In the genomic region with DNA sequence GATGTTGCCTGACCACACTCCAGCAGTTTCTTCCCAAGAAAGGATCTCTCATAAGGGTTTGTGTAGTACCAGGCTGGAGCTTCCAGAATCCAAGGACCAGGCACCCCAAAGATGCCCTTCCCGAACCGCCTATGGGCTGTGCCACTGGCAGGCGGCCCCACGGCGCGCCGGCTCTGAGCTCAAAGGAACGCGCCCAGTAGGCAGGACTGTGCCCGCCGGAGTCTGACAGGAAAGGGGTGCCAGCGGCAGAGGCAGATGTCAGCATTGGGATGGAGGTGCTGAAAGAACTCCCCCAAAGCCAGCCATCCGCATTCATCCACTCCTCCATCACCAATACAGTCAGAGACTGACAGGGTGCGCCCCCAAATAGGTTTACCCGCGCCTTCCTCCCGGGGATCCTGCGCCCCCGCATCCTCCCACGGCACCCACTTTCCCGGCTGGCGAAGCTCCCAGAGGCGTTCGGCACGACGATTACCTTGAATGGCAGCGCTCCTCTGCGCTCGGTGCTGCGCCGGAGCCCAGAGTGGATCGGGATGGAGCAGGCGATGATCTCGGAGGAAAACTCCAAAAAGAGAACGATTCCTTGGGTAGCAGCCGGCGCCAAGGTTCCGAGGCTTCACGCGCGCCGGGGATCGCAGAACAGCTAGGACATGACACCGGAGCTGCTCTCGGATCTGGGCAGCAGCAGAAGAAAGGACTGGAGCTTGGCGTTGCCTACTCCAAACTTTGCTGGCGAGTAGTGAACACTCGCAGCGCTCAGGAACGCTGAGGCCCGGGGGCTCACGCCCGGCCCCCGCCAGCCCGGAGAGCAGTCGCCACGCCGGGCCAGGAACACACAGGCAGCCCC, we compare ENCODE assay signal across 8 mouse cellular contexts.
DNase-seq lines count a peak whose midpoint lies in the region; ATAC-seq lines count a peak whose summit lies in the region.

No protein-coding gene starts in this region.

- no peak overlapping the region for H3K27ac ChIP-seq in brown adipose tissue, adult 24 weeks (replicated peaks; ENCODE audit: low read depth, low read length)
- peak overlapping the region; percentile 80 for H3K27ac ChIP-seq in heart, embryonic 11.5 days (ENCODE audit: low read depth, low read length)
- peak overlapping the region; percentile 91 for H3K27ac ChIP-seq in lung, embryonic 16.5 days (ENCODE audit: low read length)

- peak; percentile 28 for DNase-seq in kidney, adult 11 months
- no peak for DNase-seq in kidney, postnatal 14 days
- DNase-seq in layer of hippocampus, postnatal 10 days (ENCODE audit: low spot score in 2 of 2): peak; percentile 54 to 66
- peak; percentile 27 to 40 for DNase-seq in right cerebral cortex, postnatal 36 days (ENCODE audit: low spot score in 2 of 2)
- no peak for DNase-seq in spleen, postnatal 36 days (ENCODE audit: low spot score in 2 of 2)

- no peaks in the 10 kb centered on the region for H3K36me3 ChIP-seq in heart, embryonic 11.5 days (ENCODE audit: control insufficient read depth, insufficient read depth, low read length)
- H3K36me3 ChIP-seq in lung, embryonic 16.5 days (ENCODE audit: control insufficient read depth, insufficient read depth, low read length): 0 out of 2 replicates have a peak, but pooled peaks cover 2% of the 10 kb centered on the region

- H3K27me3 ChIP-seq in heart, embryonic 11.5 days (ENCODE audit: control insufficient read depth, insufficient read depth, low read length): peaks cover 2% of the 10 kb centered on the region; the same call in 1 of the 2 replicates
- no peaks in the 10 kb centered on the region for H3K27me3 ChIP-seq in lung, embryonic 16.5 days (ENCODE audit: control insufficient read depth, insufficient read depth, low read depth, low read length)

- H3K4me2 ChIP-seq in heart, embryonic 11.5 days: peak overlapping the region; percentile 88
- H3K4me2 ChIP-seq in lung, embryonic 16.5 days (ENCODE audit: low read depth, low read length): peak overlapping the region; percentile 79

- no peaks in the 10 kb centered on the region for H3K9me3 ChIP-seq in heart, embryonic 11.5 days (replicated peaks; ENCODE audit: control insufficient read depth, low read length)
- no peaks in the 10 kb centered on the region for H3K9me3 ChIP-seq in lung, embryonic 16.5 days (ENCODE audit: control insufficient read depth, low read length)

- 0% methylated on average over 53 of the region's 58 CpGs for WGBS in heart, embryonic 11.5 days (ENCODE audit: insufficient replicate concordance)
- under 1% methylated on average over 55 of the region's 58 CpGs for WGBS in lung, embryonic 16.5 days

- H3K4me1 ChIP-seq in brown adipose tissue, adult 24 weeks (ENCODE audit: control insufficient read depth, insufficient read depth, insufficient read length, low read length): no peaks in the 10 kb centered on the region
- H3K4me1 ChIP-seq in heart, embryonic 11.5 days (ENCODE audit: control insufficient read depth, insufficient read depth, low read length): peaks cover 27% of the 10 kb centered on the region
- peaks cover 9% of the 10 kb centered on the region for H3K4me1 ChIP-seq in lung, embryonic 16.5 days (replicated peaks; ENCODE audit: control insufficient read depth, insufficient read depth, low read length)

- H3K9ac ChIP-seq in heart, embryonic 11.5 days (ENCODE audit: low read depth, low read length): peak overlapping the region; percentile 81
- peak overlapping the region; percentile 91 for H3K9ac ChIP-seq in lung, embryonic 16.5 days (ENCODE audit: low read length)

- peak; percentile 31; the same call in 1 of the 2 replicates for ATAC-seq in heart, embryonic 11.5 days (replicated peaks; ENCODE audit: insufficient number of reproducible peaks, low FRiP score, low TSS enrichment)
- ATAC-seq in lung, embryonic 16.5 days (ENCODE audit: low read depth): peak; percentile 63

- H3K4me3 ChIP-seq in brown adipose tissue, adult 24 weeks (ENCODE audit: insufficient read depth, low read depth, low read length): peak overlapping the region; percentile 66
- peak overlapping the region; percentile 71 for H3K4me3 ChIP-seq in heart, embryonic 11.5 days (ENCODE audit: low read depth, low read length)
- H3K4me3 ChIP-seq in lung, embryonic 16.5 days (ENCODE audit: low read length): peak overlapping the region; percentile 87

Comparison
In these comparisons a context has a peak if more than half of its experiments do, and no peak if none do; other contexts are left out.
1. DNase-seq: peak in kidney, adult 11 months (single experiment), layer of hippocampus, postnatal 10 days (2 of 2) and right cerebral cortex, postnatal 36 days (2 of 2); none in kidney, postnatal 14 days (single experiment) and spleen, postnatal 36 days (0 of 2).
2. Peak in every context shown above with its lines, with median percentiles within 50 percentile points of each other: H3K4me3 ChIP-seq.